Mouse (Mus musculus) ES-Bruce4 (cell line): Measurements from ENCODE around the gene Ypel4. TPM values are rescaled to one million over a fixed set of nuclear protein-coding genes. Genes with fewer than 3 reads are reported as not detected.
A peak's percentile ranks its signal among the peaks of the same experiment; 100 is the strongest.

ENCODE experiments used
- H3K27ac ChIP-seq: 2 replicates; pipeline ENCODE4 v1.5.1; 2012; ENCODE audit warnings: low read length, inconsistent platforms; ENCODE audit not compliant: insufficient read depth
- H3K27me3 ChIP-seq: 2 replicates; pipeline ENCODE4 v1.6.1; 2012; ENCODE audit warnings: mild to moderate bottlenecking, low read length, inconsistent platforms; ENCODE audit not compliant: control insufficient read depth, poor library complexity, insufficient read depth, severe bottlenecking
- H3K36me3 ChIP-seq: 2 replicates; pipeline ENCODE4 v1.6.1; 2012; ENCODE audit warnings: inconsistent platforms, mild to moderate bottlenecking, low read length, moderate library complexity; ENCODE audit not compliant: control insufficient read depth, poor library complexity, insufficient read depth, severe bottlenecking
- H3K4me1 ChIP-seq: one replicate; pipeline ENCODE4 v1.8.1; 2011; ENCODE audit warnings: low read length; ENCODE audit not compliant: control insufficient read depth, insufficient read depth
- H3K4me3 ChIP-seq: 2 replicates; pipeline ENCODE4 v1.5.1; 2011; ENCODE audit warnings: low read depth, mild to moderate bottlenecking, low read length
- H3K9ac ChIP-seq: 2 replicates; pipeline ENCODE4 v1.6.1; 2012; ENCODE audit warnings: low read depth, mild to moderate bottlenecking, inconsistent platforms; ENCODE audit not compliant: poor library complexity, severe bottlenecking
- H3K9me3 ChIP-seq: replicated peaks from 2 replicates; pipeline ENCODE4 v1.6.1; 2012; ENCODE audit warnings: mild to moderate bottlenecking, low read length, inconsistent platforms; ENCODE audit not compliant: control insufficient read depth, poor library complexity, insufficient read depth, severe bottlenecking
- CTCF ChIP-seq: IDR thresholded peaks from one replicate; pipeline ENCODE4 v1.8.1; 2011; ENCODE audit warnings: low read depth, low read length
- EP300 ChIP-seq: IDR thresholded peaks from 2 replicates; pipeline ENCODE4 v1.6.1; 2011; ENCODE audit warnings: low read depth, low read length; ENCODE audit not compliant: insufficient read depth
- POLR2A ChIP-seq: IDR thresholded peaks from one replicate; pipeline ENCODE4 v1.8.1; 2011; ENCODE audit warnings: low read length; ENCODE audit not compliant: insufficient read depth
- polyA plus RNA-seq: library from polyadenylated mRNA; stranded (reverse); fragments of >200 nt; gene quantifications from 2 replicates; pipeline ENCODE4 v1.2.4, GENCODE M21; 2011; ENCODE audit warnings: low read depth; ENCODE audit not compliant: missing spikeins, insufficient read depth, insufficient read length

Ypel4 gene
- polyA plus RNA-seq, 1 experiment, result 0.73 TPM

GRCm38 (mm10) chr2:84761309-84761708 lies 27.5 kb downstream of the Ypel4 start:
- no peak overlapping the region for H3K4me3 ChIP-seq
- H3K27ac ChIP-seq, result no peak overlapping the region
- H3K27me3 ChIP-seq, result no peaks in the 10 kb centered on the region
- H3K9me3 ChIP-seq, result no peaks in the 10 kb centered on the region
- TF ChIP-seq EP300 (no peak), CTCF (no peak), POLR2A (no peak)
- H3K4me1 ChIP-seq, result peaks cover 3% of the 10 kb centered on the region
- no peaks in the 10 kb centered on the region for H3K36me3 ChIP-seq
- no peak overlapping the region for H3K9ac ChIP-seq

- H3K9me3 ChIP-seq, result no peaks in the 10 kb centered on the region
- no peaks in the 10 kb centered on the region for H3K27me3 ChIP-seq
- no peaks in the 10 kb centered on the region for H3K36me3 ChIP-seq
- TF ChIP-seq POLR2A (no peak), CTCF (no peak), EP300 (no peak)
- H3K4me1 ChIP-seq, result peaks cover under 1% of the 10 kb centered on the region
- H3K4me3 ChIP-seq, result no peak overlapping the region
- no peak overlapping the region for H3K9ac ChIP-seq
- H3K27ac ChIP-seq, result peak overlapping the region; percentile 26; the same call in 1 of the 2 replicates
These were observed 28.0 kb downstream of the Ypel4 start for GRCm38 (mm10) chr2:84761840-84762239.

- peak overlapping the region; percentile 26; the same call in 1 of the 2 replicates for H3K27ac ChIP-seq
- no peak overlapping the region for H3K9ac ChIP-seq
- H3K4me3 ChIP-seq, result no peak overlapping the region
- no peaks in the 10 kb centered on the region for H3K36me3 ChIP-seq
- TF ChIP-seq POLR2A (no peak), CTCF (no peak), EP300 (no peak)
- no peaks in the 10 kb centered on the region for H3K27me3 ChIP-seq
- no peaks in the 10 kb centered on the region for H3K9me3 ChIP-seq
- no peaks in the 10 kb centered on the region for H3K4me1 ChIP-seq
These were observed 28.4 kb downstream of the Ypel4 start for GRCm38 (mm10) chr2:84762295-84762694.

- H3K27me3 ChIP-seq, result no peaks in the 10 kb centered on the region
- no peak overlapping the region for H3K4me3 ChIP-seq
- H3K27ac ChIP-seq, result no peak overlapping the region
These were observed 29.0 kb downstream of the Ypel4 start for GRCm38 (mm10) chr2:84762818-84763217.

GRCm38 (mm10) chr2:84770501-84770900 lies 36.6 kb downstream of the Ypel4 start:
- Histone ChIP-seq H3K27ac (no peak overlapping the region), H3K9ac (no peak overlapping the region), H3K9me3 (no peaks in the 10 kb centered on the region), H3K4me3 (no peak overlapping the region), H3K27me3 (no peaks in the 10 kb centered on the region), H3K36me3 (no peaks in the 10 kb centered on the region), H3K4me1 (peaks cover 3% of the 10 kb centered on the region)
- no peak for TF ChIP-seq CTCF
- no peak for TF ChIP-seq EP300
- TF ChIP-seq POLR2A, result no peak

More at GRCm38 (mm10) chr2:84762818-84763217, 29.0 kb downstream of the Ypel4 start:
- H3K9ac ChIP-seq, result no peak overlapping the region
- H3K9me3 ChIP-seq, result no peaks in the 10 kb centered on the region
- H3K36me3 ChIP-seq, result no peaks in the 10 kb centered on the region
- no peaks in the 10 kb centered on the region for H3K4me1 ChIP-seq
- TF ChIP-seq EP300 (no peak), POLR2A (no peak), CTCF (no peak)

GRCm38 (mm10) chr2:84772454-84772853 lies 38.6 kb downstream of the Ypel4 start:
- Histone ChIP-seq H3K36me3 (no peaks in the 10 kb centered on the region), H3K9ac (no peak overlapping the region), H3K27me3 (no peaks in the 10 kb centered on the region), H3K4me1 (peaks cover 3% of the 10 kb centered on the region), H3K9me3 (no peaks in the 10 kb centered on the region), H3K27ac (no peak overlapping the region), H3K4me3 (no peak overlapping the region)
- TF ChIP-seq POLR2A, result no peak
- no peak for TF ChIP-seq CTCF
- TF ChIP-seq EP300, result no peak
